15 mouse cellular contexts compared by ENCODE assay signal in the genomic region with DNA sequence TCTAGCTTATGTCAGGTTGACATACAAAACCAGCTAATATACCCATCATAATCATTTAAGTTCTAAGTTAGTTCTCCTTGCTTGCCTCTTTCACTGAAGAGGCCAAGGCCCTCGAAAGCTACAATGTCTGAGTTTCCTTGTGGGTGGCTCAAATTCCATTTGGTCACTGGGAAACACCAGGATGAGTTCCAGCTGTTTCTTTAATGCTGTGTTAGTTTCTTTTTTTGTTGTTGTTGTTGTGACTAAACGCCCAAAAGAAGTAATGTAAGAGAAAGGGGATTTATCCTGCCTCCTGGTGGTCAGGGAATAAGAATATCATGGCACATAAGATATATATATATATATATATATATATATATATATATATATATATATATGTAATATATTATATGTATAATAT. TPM values are rescaled to one million over a fixed set of nuclear protein-coding genes. Genes with fewer than 3 reads are reported as not detected.
DNase-seq lines count a peak whose midpoint lies in the region; ATAC-seq lines count a peak whose summit lies in the region.
"Had no signal": no experiment of that assay in that cellular context is flagged by ENCODE, and none has a peak within 500 bp of the region (broad histone marks: within the 10 kb centered on the region; RNA-seq: fewer than 3 reads in every experiment).

No protein-coding gene starts in this region.

- no peaks in the 10 kb centered on the region for H3K27me3 ChIP-seq in kidney, embryonic 14.5 days (ENCODE audit: control insufficient read depth, insufficient read depth, low read length)
- no peaks in the 10 kb centered on the region for H3K27me3 ChIP-seq in lung, embryonic 15.5 days
- no peaks in the 10 kb centered on the region for H3K27me3 ChIP-seq in stomach, embryonic 14.5 days (ENCODE audit: control insufficient read depth, insufficient read depth, low read length)
- H3K27me3 ChIP-seq: heart, embryonic 12.5 days; limb, embryonic 15.5 days; liver, embryonic 15.5 days had no signal

- H3K27ac ChIP-seq in kidney, embryonic 14.5 days (ENCODE audit: low read depth, low read length), result peak overlapping the region; percentile 31; the same call in 1 of the 2 replicates
- H3K27ac ChIP-seq in lung, embryonic 15.5 days, result peak overlapping the region; percentile 54
- peak overlapping the region; percentile 56; the same call in 1 of the 2 replicates for H3K27ac ChIP-seq in stomach, embryonic 14.5 days (ENCODE audit: low read length)
- H3K27ac ChIP-seq: forebrain, embryonic 10.5 days; limb, embryonic 15.5 days; liver, embryonic 15.5 days had no signal

- peaks cover 5% of the 10 kb centered on the region; the same call in 1 of the 2 replicates for H3K4me1 ChIP-seq in kidney, embryonic 14.5 days (ENCODE audit: control insufficient read depth, insufficient read depth, low read length)
- H3K4me1 ChIP-seq in lung, embryonic 15.5 days, result peaks cover 12% of the 10 kb centered on the region
- peaks cover 10% of the 10 kb centered on the region for H3K4me1 ChIP-seq in stomach, embryonic 14.5 days (ENCODE audit: control insufficient read depth, insufficient read depth, low read length)
- H3K4me1 ChIP-seq: liver, embryonic 15.5 days had no signal

- no peak overlapping the region for H3K4me3 ChIP-seq in kidney, embryonic 14.5 days (ENCODE audit: low read length)
- no peak overlapping the region for H3K4me3 ChIP-seq in lung, embryonic 15.5 days
- H3K4me3 ChIP-seq in stomach, embryonic 14.5 days (ENCODE audit: low read depth, low read length), result no peak overlapping the region
- H3K4me3 ChIP-seq: forebrain, embryonic 10.5 days; heart, embryonic 12.5 days; limb, embryonic 15.5 days; liver, embryonic 15.5 days had no signal

- H3K9me3 ChIP-seq in kidney, embryonic 14.5 days (ENCODE audit: control insufficient read depth, low read length), result no peaks in the 10 kb centered on the region
- H3K9me3 ChIP-seq in lung, embryonic 15.5 days, result no peaks in the 10 kb centered on the region
- H3K9me3 ChIP-seq in stomach, embryonic 14.5 days (ENCODE audit: control insufficient read depth, low read depth, low read length), result no peaks in the 10 kb centered on the region
- H3K9me3 ChIP-seq: forebrain, embryonic 10.5 days; limb, embryonic 15.5 days; liver, embryonic 15.5 days had no signal

- no peak for DNase-seq in kidney, adult 11 months
- no peak for DNase-seq in lung, adult 18-20 months
- peak; percentile 6 for DNase-seq in NIH3T3 (ENCODE audit: low read depth)
- DNase-seq: cerebellum, adult 8-10 months; forebrain, postnatal 0 days; heart, postnatal 14 days; right cerebral cortex, postnatal 14 days had no signal

- no peaks in the 10 kb centered on the region for H3K36me3 ChIP-seq in kidney, embryonic 14.5 days (ENCODE audit: control insufficient read depth, insufficient read depth, low read length)
- H3K36me3 ChIP-seq in lung, embryonic 15.5 days, result no peaks in the 10 kb centered on the region
- no peaks in the 10 kb centered on the region for H3K36me3 ChIP-seq in stomach, embryonic 14.5 days (ENCODE audit: control insufficient read depth, insufficient read depth, low read length)
- H3K36me3 ChIP-seq: forebrain, embryonic 10.5 days; heart, embryonic 12.5 days; limb, embryonic 15.5 days; liver, embryonic 15.5 days had no signal

- no peak overlapping the region for H3K4me2 ChIP-seq in kidney, embryonic 14.5 days (replicated peaks; ENCODE audit: low read depth, low read length)
- no peak overlapping the region for H3K4me2 ChIP-seq in lung, embryonic 15.5 days
- no peak overlapping the region for H3K4me2 ChIP-seq in stomach, embryonic 14.5 days (replicated peaks; ENCODE audit: low read depth, low read length)
- H3K4me2 ChIP-seq: heart, embryonic 12.5 days; limb, embryonic 15.5 days; liver, embryonic 15.5 days had no signal

- ATAC-seq in kidney, embryonic 14.5 days (ENCODE audit: low FRiP score, low TSS enrichment), result no peak
- no peak for ATAC-seq in lung, embryonic 15.5 days (ENCODE audit: borderline replicate concordance, extremely low read depth, low FRiP score, low TSS enrichment)
- no peak for ATAC-seq in stomach, embryonic 14.5 days (ENCODE audit: insufficient number of reproducible peaks, insufficient read depth, low FRiP score, low read depth)
- no peak for ATAC-seq in cerebellum, adult (ENCODE audit: insufficient number of reproducible peaks, low FRiP score, low TSS enrichment)

- WGBS in kidney, embryonic 14.5 days, result 44% methylated on average over 2 of the region's 2 CpGs
- 35% methylated on average over 2 of the region's 2 CpGs for WGBS in lung, embryonic 15.5 days
- WGBS in stomach, embryonic 14.5 days, result 49% methylated on average over 2 of the region's 2 CpGs

- H3K9ac ChIP-seq in kidney, embryonic 14.5 days (ENCODE audit: low read depth, low read length), result no peak overlapping the region
- H3K9ac ChIP-seq in lung, embryonic 15.5 days, result no peak overlapping the region
- no peak overlapping the region for H3K9ac ChIP-seq in stomach, embryonic 14.5 days (replicated peaks; ENCODE audit: low read depth, low read length)
- H3K9ac ChIP-seq: forebrain, postnatal 0 days; heart, embryonic 12.5 days; limb, embryonic 15.5 days; liver, embryonic 15.5 days had no signal

RNA-seq across cellular contexts. Expression of gene Rpl10-ps3, which starts 39.7 kb away (rescaled TPM):
- 335 and 349 TPM in 2 replicates for polyA plus RNA-seq in kidney, embryonic 14.5 days (2014; fragmentation: Nextera tagmentation; extraction: Ambion mirVana)
- polyA plus RNA-seq in lung, embryonic 15.5 days (2015; fragmentation: Nextera tagmentation; extraction: Ambion mirVana), result 258 and 323 TPM in 2 replicates
- polyA plus RNA-seq in stomach, embryonic 14.5 days (2014; fragmentation: Nextera tagmentation; extraction: Ambion mirVana), result 361 and 375 TPM in 2 replicates
